Mouse (Mus musculus) stomach, postnatal 0 days (tissue): Measurements from ENCODE around the gene Parp14.

ENCODE experiments used
- CTCF ChIP-seq: IDR thresholded peaks from 2 replicates; pipeline ENCODE4 v1.5.1; 2016; ENCODE audit warnings: antibody characterized with exemption, low read depth, mild to moderate bottlenecking, moderate library complexity
- EP300 ChIP-seq: optimal IDR thresholded peaks from 2 replicates; pipeline ENCODE3; 2016; ENCODE audit warnings: antibody characterized with exemption

- TF ChIP-seq CTCF: no peak
- no peak for TF ChIP-seq EP300
Observed at GRCm38 (mm10) chr16:35802163-35802562, 69.2 kb downstream of the Parp14 start.
